Mouse (Mus musculus): ENCODE results near the gene Doc2a.
"Not testable (repeated sequence)": the region's sequence is repeated elsewhere in the genome, so short reads cannot be mapped to it uniquely, and the experiment has no call there.

The Doc2a gene

GRCm38 (mm10) chr7:126869780-126870519, 22.7 kb downstream of the Doc2a start:
- no peak for DNase-seq (ENCODE audit: low spot score)

GRCm38 (mm10) chr7:126870520-126870891, 23.3 kb downstream of the Doc2a start:
- DNase-seq (ENCODE audit: low spot score) = no peak

- no peak for DNase-seq (ENCODE audit: low spot score)
These were observed 30.0 kb downstream of the Doc2a start for GRCm38 (mm10) chr7:126877239-126877638.

- no peak for DNase-seq (ENCODE audit: low spot score)
These were observed 33.8 kb downstream of the Doc2a start for GRCm38 (mm10) chr7:126881040-126881439.

- no peak for DNase-seq (ENCODE audit: low spot score)
These were observed 36.5 kb downstream of the Doc2a start for GRCm38 (mm10) chr7:126883731-126884181.

- peak; percentile 98 for DNase-seq (ENCODE audit: low spot score)
These were observed 37.3 kb downstream of the Doc2a start, which contains the start of gene Taok2 for GRCm38 (mm10) chr7:126884286-126885164. Gene Taok2 (minus strand): TSS chr7:126884703.

- no peak for DNase-seq (ENCODE audit: low spot score)
These were observed 40.1 kb downstream of the Doc2a start for GRCm38 (mm10) chr7:126887281-126887680.

- no peak for DNase-seq (ENCODE audit: low spot score)
These were observed 41.6 kb downstream of the Doc2a start for GRCm38 (mm10) chr7:126888852-126889251.

- DNase-seq (ENCODE audit: low spot score) = no peak
These were observed 49.7 kb downstream of the Doc2a start for GRCm38 (mm10) chr7:126896912-126897311.

GRCm38 (mm10) chr7:126897390-126898101, 50.3 kb downstream of the Doc2a start:
- DNase-seq (ENCODE audit: low spot score) = no peak

GRCm38 (mm10) chr7:126898102-126898990, 51.1 kb downstream of the Doc2a start:
- DNase-seq (ENCODE audit: low spot score) = peak; percentile 98

- not testable (repeated sequence) for DNase-seq (ENCODE audit: low spot score)
These were observed 52.6 kb downstream of the Doc2a start for GRCm38 (mm10) chr7:126899781-126900180.
